In genomic region chr11:90031076-90031475, GRCm38 (mm10) we compare ENCODE assay signal across 8 mouse cellular contexts. TPM values are rescaled to one million over a fixed set of nuclear protein-coding genes. Genes with fewer than 3 reads are reported as not detected.
A peak's percentile ranks its signal among the peaks of the same experiment; 100 is the strongest.
DNase-seq lines count a peak whose midpoint lies in the region; ATAC-seq and TF ChIP-seq lines count a peak whose summit lies in the region.

No protein-coding gene starts in this region.

- H3K36me3 ChIP-seq in heart, embryonic 12.5 days: peaks cover 7% of the 10 kb centered on the region
- no peaks in the 10 kb centered on the region for H3K36me3 ChIP-seq in hindbrain, embryonic 15.5 days
- no peaks in the 10 kb centered on the region for H3K36me3 ChIP-seq in midbrain, embryonic 14.5 days (ENCODE audit: control insufficient read depth, insufficient read depth, low read length)

- TF ChIP-seq CTCF in cortical plate, adult 2 months (IDR thresholded peaks at IDR 0.05; ENCODE audit: extremely low read depth, insufficient read depth, low read length): no peak

- H3K4me2 ChIP-seq in heart, embryonic 12.5 days: peak overlapping the region; percentile 69
- peak overlapping the region; percentile 55 for H3K4me2 ChIP-seq in hindbrain, embryonic 15.5 days
- peak overlapping the region; percentile 55 for H3K4me2 ChIP-seq in midbrain, embryonic 14.5 days (ENCODE audit: low read length)

- H3K4me3 ChIP-seq in heart, embryonic 12.5 days: peak overlapping the region; percentile 46
- H3K4me3 ChIP-seq in cortical plate, adult 2 months (ENCODE audit: insufficient read depth, low read length): peak overlapping the region; percentile 35
- peak overlapping the region; percentile 34 for H3K4me3 ChIP-seq in hindbrain, embryonic 15.5 days
- H3K4me3 ChIP-seq in midbrain, embryonic 14.5 days (replicated peaks; ENCODE audit: low read depth, low read length): peak overlapping the region; percentile 28

- no peak for ATAC-seq in heart, embryonic 12.5 days (ENCODE audit: insufficient number of reproducible peaks, low FRiP score)
- no peak for ATAC-seq in hindbrain, embryonic 15.5 days (ENCODE audit: low FRiP score, low read depth)
- no peak for ATAC-seq in midbrain, embryonic 14.5 days (ENCODE audit: low FRiP score, low TSS enrichment)

- peak overlapping the region; percentile 69 for H3K9ac ChIP-seq in heart, embryonic 12.5 days
- peak overlapping the region; percentile 29 for H3K9ac ChIP-seq in hindbrain, embryonic 15.5 days
- peak overlapping the region; percentile 14; the same call in 1 of the 2 replicates for H3K9ac ChIP-seq in midbrain, embryonic 14.5 days (replicated peaks; ENCODE audit: low read length)

- no peaks in the 10 kb centered on the region for H3K9me3 ChIP-seq in heart, embryonic 12.5 days (replicated peaks)
- no peaks in the 10 kb centered on the region for H3K9me3 ChIP-seq in hindbrain, embryonic 15.5 days
- no peaks in the 10 kb centered on the region for H3K9me3 ChIP-seq in midbrain, embryonic 14.5 days (ENCODE audit: control insufficient read depth, low read length)

- no peak for DNase-seq in heart, postnatal 4 days
- DNase-seq in midbrain, embryonic 14.5 days: no peak
- DNase-seq in embryo, embryonic 10.5 days (ENCODE audit: low spot score): no peak
- DNase-seq in cerebellum, adult 8-10 months: no peak
- DNase-seq in layer of hippocampus, adult 8-10 months (ENCODE audit: low spot score in 2 of 2): no peak

- peaks cover 30% of the 10 kb centered on the region for H3K4me1 ChIP-seq in heart, embryonic 12.5 days (replicated peaks)
- H3K4me1 ChIP-seq in cortical plate, adult 2 months (ENCODE audit: control insufficient read depth, insufficient read depth, low read length): no peaks in the 10 kb centered on the region
- peaks cover 30% of the 10 kb centered on the region for H3K4me1 ChIP-seq in hindbrain, embryonic 15.5 days (replicated peaks)
- H3K4me1 ChIP-seq in midbrain, embryonic 14.5 days (ENCODE audit: control insufficient read depth, insufficient read depth, low read length): 0 out of 2 replicates have a peak, but pooled peaks cover 3% of the 10 kb centered on the region

- no peak for TF ChIP-seq POLR2A in cortical plate, adult 2 months (IDR thresholded peaks at IDR 0.05; ENCODE audit: extremely low read depth, insufficient read depth, low read length)

- 25% methylated on average over 7 of the region's 7 CpGs for WGBS in heart, embryonic 12.5 days
- 41% methylated on average over 7 of the region's 7 CpGs for WGBS in hindbrain, embryonic 15.5 days
- 36% methylated on average over 7 of the region's 7 CpGs for WGBS in midbrain, embryonic 14.5 days

- H3K27ac ChIP-seq in heart, embryonic 12.5 days (ENCODE audit: poor library complexity, severe bottlenecking): no peak overlapping the region
- no peak overlapping the region for H3K27ac ChIP-seq in cortical plate, adult 2 months (ENCODE audit: insufficient read depth, low read length)
- no peak overlapping the region for H3K27ac ChIP-seq in hindbrain, embryonic 15.5 days (replicated peaks)
- H3K27ac ChIP-seq in midbrain, embryonic 14.5 days (replicated peaks; ENCODE audit: low read depth, low read length): no peak overlapping the region

- H3K27me3 ChIP-seq in heart, embryonic 12.5 days (replicated peaks): peaks cover 27% of the 10 kb centered on the region
- H3K27me3 ChIP-seq in hindbrain, embryonic 15.5 days: peaks cover 12% of the 10 kb centered on the region
- peaks cover 3% of the 10 kb centered on the region; the same call in 1 of the 2 replicates for H3K27me3 ChIP-seq in midbrain, embryonic 14.5 days (ENCODE audit: control insufficient read depth, insufficient read depth, low read length)

RNA-seq across cellular contexts. Expression of gene Tmem100, which starts 0.9 kb away (rescaled TPM):
- 15.9 and 17.1 TPM in 2 replicates for polyA plus RNA-seq in heart, embryonic 12.5 days (2016; fragmentation: Nextera tagmentation; extraction: Ambion mirVana)
- total RNA-seq in heart, postnatal 4 days (2021): 10 to 100 TPM; 27.3 to 29.6 TPM
- 17.8 and 18.2 TPM in 2 replicates for polyA plus RNA-seq in cortical plate, adult 2 months (2012; rRNA removed)
- polyA plus RNA-seq in hindbrain, embryonic 15.5 days (2015; fragmentation: Nextera tagmentation; extraction: Ambion mirVana): 12.4 and 14.6 TPM in 2 replicates
- polyA plus RNA-seq in midbrain, embryonic 14.5 days (2014; fragmentation: Nextera tagmentation; extraction: Ambion mirVana): 5.9 and 8.7 TPM in 2 replicates
- total RNA-seq in layer of hippocampus, adult 8-10 months (2022): 10 to 100 TPM; 14.6 to 17.9 (median 16.0) TPM

RNA-seq across cellular contexts. Expression of gene Pctp, which starts 28.4 kb away (rescaled TPM):
- polyA plus RNA-seq in heart, embryonic 12.5 days (2016; fragmentation: Nextera tagmentation; extraction: Ambion mirVana): 18.1 and 19.9 TPM in 2 replicates
- 1 to 10 TPM; 4.3 to 4.8 TPM for total RNA-seq in heart, postnatal 4 days (2021)
- 1.6 TPM in 2 replicates for polyA plus RNA-seq in cortical plate, adult 2 months (2012; rRNA removed)
- polyA plus RNA-seq in hindbrain, embryonic 15.5 days (2015; fragmentation: Nextera tagmentation; extraction: Ambion mirVana): 1.5 and 1.6 TPM in 2 replicates
- polyA plus RNA-seq in midbrain, embryonic 14.5 days (2014; fragmentation: Nextera tagmentation; extraction: Ambion mirVana): 0.61 and 1.3 TPM in 2 replicates
- 1 to 10 TPM; 1.5 to 2.8 (median 1.9) TPM for total RNA-seq in layer of hippocampus, adult 8-10 months (2022)

Comparison
In these comparisons a context has a peak if more than half of its experiments do, and no peak if none do; other contexts are left out.
1. H3K9ac ChIP-seq: peak in every context shown above with its lines; median percentile 69 in heart, embryonic 12.5 days; 29 in hindbrain, embryonic 15.5 days; 14 in midbrain, embryonic 14.5 days.